Mouse (Mus musculus) ES-E14 (cell line): ENCODE measurements around the gene Gng10. TPM values are rescaled to one million over a fixed set of nuclear protein-coding genes. Genes with fewer than 3 reads are reported as not detected.

Experiments used
- DNase-seq: peaks from one replicate; pipeline ENCODE4 v3.0.0-alpha.2; 2013; ENCODE audit warnings: low read depth, low spot score
- H3K27ac ChIP-seq: 2 replicates; pipeline ENCODE4 v1.5.1; 2012; ENCODE audit warnings: low read depth, mild to moderate bottlenecking, low read length, moderate library complexity, mixed read lengths; ENCODE audit not compliant: poor library complexity, insufficient read depth, severe bottlenecking
- H3K36me3 ChIP-seq: 2 replicates; pipeline ENCODE4 v1.6.1; 2012; ENCODE audit warnings: mild to moderate bottlenecking, low read length, moderate library complexity, mixed read lengths; ENCODE audit not compliant: control insufficient read depth, poor library complexity, insufficient read depth, severe bottlenecking
- H3K4me1 ChIP-seq, 2 experiments: fragments of 150-350 bp in 1 of 2; sonication (generic) in 1 of 2; 2 replicates each; pipeline ENCODE4 v1.6.1; 2012; ENCODE audit warnings: low read length in 2 of 2, mild to moderate bottlenecking in 1 of 2, mixed read lengths in 1 of 2; ENCODE audit not compliant: control insufficient read depth in 2 of 2, insufficient read depth in 2 of 2, poor library complexity in 1 of 2
- H3K4me3 ChIP-seq, 2 experiments: fragments of 150-350 bp in 1 of 2; sonication (generic) in 1 of 2; 2 replicates each; pipeline ENCODE4 v1.5.1; 2012; ENCODE audit warnings: low read length in 2 of 2, low read depth in 1 of 2, mild to moderate bottlenecking in 1 of 2, mixed read lengths in 1 of 2; ENCODE audit not compliant: insufficient read depth in 1 of 2, poor library complexity in 1 of 2, severe bottlenecking in 1 of 2
- H3K9ac ChIP-seq: 2 replicates; pipeline ENCODE4 v1.6.1; 2012; ENCODE audit warnings: low read depth, mild to moderate bottlenecking, low read length, mixed read lengths; ENCODE audit not compliant: poor library complexity, insufficient read depth, severe bottlenecking
- H3K9me3 ChIP-seq: fragments of 150-350 bp; sonication (generic); 2 replicates; pipeline ENCODE4 v1.6.1; 2012; ENCODE audit warnings: low read depth, mild to moderate bottlenecking, low read length; ENCODE audit not compliant: control insufficient read depth, insufficient read depth
- CHD2 ChIP-seq: IDR thresholded peaks from 2 replicates; pipeline ENCODE4 v1.6.1; 2014; ENCODE audit warnings: mild to moderate bottlenecking, low read depth, low read length, inconsistent platforms
- HCFC1 ChIP-seq: IDR thresholded peaks from 2 replicates; pipeline ENCODE4 v1.6.1; 2012; ENCODE audit warnings: low read length, inconsistent platforms, borderline replicate concordance; ENCODE audit not compliant: insufficient read depth
- MAFK ChIP-seq: IDR thresholded peaks from 2 replicates; pipeline ENCODE4 v1.6.1; 2014; ENCODE audit warnings: mild to moderate bottlenecking, low read depth, low read length, inconsistent platforms; ENCODE audit not compliant: insufficient read depth
- ZC3H11A ChIP-seq: IDR thresholded peaks from 2 replicates; pipeline ENCODE4 v1.6.1; 2012; ENCODE audit warnings: low read depth, mild to moderate bottlenecking, inconsistent platforms, low read length, borderline replicate concordance
- ZNF384 ChIP-seq: IDR thresholded peaks from 2 replicates; pipeline ENCODE4 v1.6.1; 2012; ENCODE audit warnings: low read depth, low read length, inconsistent platforms
- in situ Hi-C, 2 experiments: fragments of 600-800 bp; cut with MboI; formaldehyde crosslinking; loops; one replicate each; pipeline ENCODE4 v1.15.1; 2025; ENCODE audit warnings: low sequenced_read_pairs in 2 of 2, inconsistent platforms in 1 of 2; ENCODE audit not compliant: unreplicated experiment in 2 of 2
- total RNA-seq: library from RNA; depleted of rRNA; stranded (reverse); fragments of 300-350 nt; gene quantifications from 2 replicates; pipeline ENCODE4 v1.2.3, GENCODE M21; 2012

Gng10 gene
- total RNA-seq, 1 experiment = 25.3 TPM

GRCm38 (mm10) chr4:58990609-58991434 is 44.1 kb upstream of the Gng10 start:
- no peaks in the 10 kb centered on the region for H3K36me3 ChIP-seq
- TF ChIP-seq HCFC1 (no peak), ZNF384 (no peak), ZC3H11A (no peak), MAFK (peak; percentile 59; the same call in 1 of the 2 replicates), CHD2 (no peak)
- peaks cover 2 to 17% of the 10 kb centered on the region in 2 experiments; a peak in 3 of 4 replicates for H3K4me1 ChIP-seq
- in situ Hi-C loops = no loop called here
- H3K9ac ChIP-seq = no peak overlapping the region
- no peaks in the 10 kb centered on the region for H3K9me3 ChIP-seq
- H3K27ac ChIP-seq = no peak overlapping the region
- no peak overlapping the region for H3K4me3 ChIP-seq
- no peak for DNase-seq

- DNase-seq = no peak
- Histone ChIP-seq H3K36me3 (no peaks in the 10 kb centered on the region), H3K4me1 (peaks cover 2 to 13% of the 10 kb centered on the region in 2 experiments; a peak in 3 of 4 replicates), H3K27ac (no peak overlapping the region), H3K4me3 (no peak overlapping the region), H3K9ac (no peak overlapping the region), H3K9me3 (no peaks in the 10 kb centered on the region)
- in situ Hi-C loops = no loop called here
- no peak for TF ChIP-seq CHD2
- no peak for TF ChIP-seq MAFK
- no peak for TF ChIP-seq HCFC1
- TF ChIP-seq ZNF384 = no peak
- no peak for TF ChIP-seq ZC3H11A
These were observed 42.7 kb upstream of the Gng10 start for GRCm38 (mm10) chr4:58992195-58992594.

- no peaks in the 10 kb centered on the region for H3K36me3 ChIP-seq
- H3K27ac ChIP-seq = no peak within 1 kb of the TSS
- no peaks in the 10 kb centered on the region for H3K9me3 ChIP-seq
- H3K4me1 ChIP-seq = peaks cover 2 to 6% of the 10 kb centered on the region in 2 experiments; a peak in 1 of 4 replicates
- in situ Hi-C loops = no loop called here
- no peak within 1 kb of the TSS for H3K4me3 ChIP-seq
- TF ChIP-seq HCFC1 = no peak
- no peak within 1 kb of the TSS for H3K9ac ChIP-seq
- DNase-seq = no peak
These were observed 40.1 kb upstream of the Gng10 start, which contains the start of gene Dnajc25 for GRCm38 (mm10) chr4:58994762-58995161. TSS of gene Dnajc25 (plus strand) at chr4:58995062.

- in situ Hi-C loops = no loop called here
- no peak for TF ChIP-seq HCFC1
- TF ChIP-seq ZNF384 = no peak
- no peak for TF ChIP-seq CHD2
- TF ChIP-seq ZC3H11A = no peak
- no peak for TF ChIP-seq MAFK
- no peak for DNase-seq
- Histone ChIP-seq H3K36me3 (no peaks in the 10 kb centered on the region), H3K4me3 (no peak overlapping the region), H3K9me3 (no peaks in the 10 kb centered on the region), H3K27ac (no peak overlapping the region), H3K9ac (no peak overlapping the region), H3K4me1 (peaks cover 2 to 6% of the 10 kb centered on the region in 2 experiments; a peak in 1 of 4 replicates)
These were observed 39.6 kb upstream of the Gng10 start for GRCm38 (mm10) chr4:58995251-58995693.
